Mouse (Mus musculus) left cerebral cortex, adult 11 months (tissue): ENCODE measurements at regions not wholly inside any gene's neighbourhood (a gene's known extent, or its start where the extent isn't known, plus 50 kb on each side); places are given as distances from the start of the nearest gene placed in this dataset.

ENCODE experiments used
- DNase-seq: peaks from one replicate; pipeline ENCODE4 v3.0.0; 2022; ENCODE audit warnings: low spot score

DNA sequence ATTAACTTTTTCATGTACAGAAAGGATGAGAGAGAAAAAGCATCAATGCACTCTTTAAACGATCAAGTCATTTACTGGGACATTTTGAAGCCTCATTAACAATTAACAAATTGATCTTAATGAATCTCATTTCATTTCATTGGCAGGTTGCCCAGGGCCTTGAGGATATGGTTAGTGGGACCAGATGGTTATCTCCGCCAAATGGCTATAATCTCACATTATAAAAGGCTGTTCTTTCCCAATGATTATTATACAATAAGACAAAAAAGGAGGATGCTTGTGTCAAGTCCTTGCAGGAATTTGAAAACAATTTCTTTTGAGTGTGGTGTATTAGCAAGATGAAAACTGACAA lies 185.3 kb downstream of the Snx13 start:
- DNase-seq, result no peak

DNA sequence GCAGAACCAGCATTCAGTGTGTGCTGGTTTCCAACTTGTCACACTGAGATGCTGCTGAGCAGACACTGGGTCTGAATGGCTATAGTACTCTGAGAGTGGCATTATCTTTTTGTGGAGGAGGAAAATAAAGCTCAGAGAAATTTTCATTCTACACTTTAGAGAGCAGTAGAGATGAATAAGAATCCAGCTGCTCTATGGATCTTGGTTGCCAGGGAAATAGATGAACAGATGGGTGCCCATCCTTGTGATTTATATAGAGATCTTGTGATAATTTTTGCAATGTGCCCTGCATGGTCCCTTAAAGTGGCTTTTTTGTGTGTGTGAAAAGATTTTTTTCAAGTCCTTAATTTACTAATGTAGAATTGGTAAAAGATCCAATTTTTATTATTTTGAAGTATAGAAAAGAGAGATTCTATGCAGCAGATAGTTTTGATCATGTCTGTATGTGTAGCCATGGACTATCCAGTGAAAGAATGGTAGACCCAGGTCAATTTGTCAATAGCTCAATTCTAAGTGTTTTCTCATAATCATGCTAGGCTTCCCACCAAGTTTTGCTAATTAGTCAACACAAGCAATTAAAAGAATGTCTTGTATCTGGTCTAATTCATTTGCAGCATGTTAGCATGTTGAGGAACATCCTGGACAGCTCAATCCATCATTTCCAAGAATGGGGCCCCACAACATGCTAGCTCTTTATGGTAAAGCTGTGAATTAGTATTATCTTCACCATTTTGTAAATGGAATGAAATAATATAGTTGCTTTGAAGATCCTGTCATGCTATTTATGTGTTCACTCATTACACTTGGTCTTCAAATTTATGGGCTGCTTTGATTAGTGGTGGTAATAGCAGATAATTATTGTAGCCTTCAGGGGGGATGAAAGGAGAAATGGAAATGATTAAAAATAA lies 184.7 kb downstream of the Snx13 start:
- DNase-seq, result no peak

DNA sequence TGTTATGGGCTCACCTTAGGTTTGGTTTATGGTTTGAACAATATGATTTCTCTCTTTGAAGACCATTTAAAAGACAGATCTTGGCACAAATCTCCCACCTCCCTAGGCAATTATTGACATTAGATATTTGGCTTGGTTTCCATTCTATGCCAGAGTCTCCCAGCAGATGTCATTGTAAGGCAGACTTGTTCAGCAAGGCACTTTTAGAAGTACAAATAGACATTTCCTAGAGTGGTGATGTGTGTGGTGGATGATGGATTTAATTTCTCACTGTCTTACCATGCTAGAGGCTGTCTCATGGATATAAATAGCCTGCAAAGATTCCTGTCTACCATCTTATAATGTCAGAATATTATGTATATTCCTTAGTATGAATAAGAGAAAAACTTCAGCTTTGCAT lies 173.4 kb downstream of the Snx13 start:
- no peak for DNase-seq

DNA sequence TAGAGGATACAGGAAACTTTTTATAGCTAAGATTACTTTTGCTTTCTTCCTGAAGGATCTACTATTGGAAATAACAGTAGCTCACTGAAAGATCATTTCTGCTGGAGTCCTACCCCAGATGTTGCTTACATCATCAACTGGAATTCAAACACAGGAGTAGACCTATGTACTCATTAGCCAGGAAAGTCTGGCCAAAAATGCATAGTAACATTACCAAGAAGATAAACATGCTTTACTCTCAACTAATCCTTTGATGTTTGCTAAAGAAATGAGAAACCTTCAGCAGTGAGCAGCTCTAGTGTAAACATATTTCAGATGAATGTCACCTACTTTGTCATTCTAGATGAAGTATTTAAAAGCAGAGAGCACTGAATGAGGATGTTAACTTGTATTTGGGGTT lies 173.0 kb downstream of the Snx13 start:
- DNase-seq, result no peak

DNA sequence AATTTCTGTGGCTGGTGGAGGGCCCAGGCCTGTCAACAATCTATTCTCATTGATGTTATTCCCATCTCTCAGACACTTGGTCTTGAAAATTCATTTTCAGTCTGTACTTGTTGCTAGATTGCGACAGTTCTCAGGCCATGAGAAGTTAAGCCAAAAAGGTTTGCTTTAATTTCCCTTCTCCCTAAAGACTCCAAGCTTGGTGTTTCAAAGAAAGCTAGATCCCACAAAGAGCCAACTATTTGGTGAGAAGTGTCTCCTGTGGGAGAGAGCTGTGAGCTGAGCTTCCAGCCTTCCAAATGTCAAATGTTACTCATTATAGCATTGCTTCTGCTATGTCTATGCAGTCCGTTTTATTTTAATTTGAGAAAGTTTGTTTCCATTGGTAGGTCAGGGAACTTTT lies 169.7 kb downstream of the Snx13 start:
- no peak for DNase-seq

DNA sequence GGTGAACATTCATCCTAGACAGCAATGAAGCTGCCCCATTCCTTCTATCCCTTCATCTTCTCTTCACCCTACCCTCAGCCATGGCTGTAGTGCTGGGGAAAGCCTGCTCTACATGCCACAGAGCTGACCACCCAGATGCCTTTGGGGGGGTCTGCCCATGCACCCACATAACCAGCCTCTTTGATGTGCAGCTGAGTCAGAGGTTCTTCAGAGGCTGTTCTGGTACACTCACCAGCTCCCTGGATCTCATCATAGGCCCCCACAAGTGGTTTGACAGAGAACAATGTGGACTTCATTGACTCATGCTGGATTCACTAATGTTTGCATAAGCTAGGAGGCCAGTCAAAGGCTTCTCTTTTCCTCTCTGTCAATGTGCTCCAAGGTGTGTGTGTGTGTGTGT lies 162.4 kb downstream of the Snx13 start:
- DNase-seq, result no peak

DNA sequence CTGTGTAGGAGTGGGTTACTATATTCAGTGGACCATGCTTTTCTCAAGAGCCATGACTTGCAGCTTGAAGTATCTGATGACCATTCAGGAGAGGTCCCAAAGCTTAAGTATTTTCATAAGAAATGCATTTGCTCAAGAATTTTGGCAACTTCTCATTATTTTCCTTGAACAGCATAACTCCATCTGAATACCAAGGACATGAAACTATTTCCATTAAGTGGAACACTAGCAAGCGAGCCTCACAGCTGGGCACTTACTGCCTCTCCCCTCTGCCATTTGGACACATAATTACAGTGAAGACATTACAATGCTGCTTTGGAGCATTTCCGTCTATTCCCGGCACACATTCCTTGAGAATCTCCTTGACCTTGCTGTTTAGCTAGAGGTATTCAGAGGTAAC lies 160.6 kb downstream of the Snx13 start:
- DNase-seq, result no peak

DNA sequence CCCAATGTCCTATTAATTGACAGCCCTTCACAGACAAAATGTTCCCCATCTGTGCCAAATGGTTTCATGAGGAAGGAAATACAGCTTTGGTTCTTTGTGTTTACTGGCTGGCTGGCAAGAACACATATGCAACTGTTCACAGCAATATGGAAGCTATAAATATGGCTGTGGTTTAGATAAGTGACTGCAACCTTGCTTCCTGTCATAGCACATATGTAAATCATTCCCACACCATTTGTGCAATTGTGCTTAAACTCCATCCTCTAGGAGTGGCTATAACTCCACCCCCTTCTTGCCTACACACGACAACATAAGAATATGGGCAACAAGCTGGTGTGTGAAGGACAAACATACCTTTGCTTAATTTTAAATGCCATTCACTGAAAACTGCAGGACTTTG lies 156.4 kb downstream of the Snx13 start:
- DNase-seq, result no peak

DNA sequence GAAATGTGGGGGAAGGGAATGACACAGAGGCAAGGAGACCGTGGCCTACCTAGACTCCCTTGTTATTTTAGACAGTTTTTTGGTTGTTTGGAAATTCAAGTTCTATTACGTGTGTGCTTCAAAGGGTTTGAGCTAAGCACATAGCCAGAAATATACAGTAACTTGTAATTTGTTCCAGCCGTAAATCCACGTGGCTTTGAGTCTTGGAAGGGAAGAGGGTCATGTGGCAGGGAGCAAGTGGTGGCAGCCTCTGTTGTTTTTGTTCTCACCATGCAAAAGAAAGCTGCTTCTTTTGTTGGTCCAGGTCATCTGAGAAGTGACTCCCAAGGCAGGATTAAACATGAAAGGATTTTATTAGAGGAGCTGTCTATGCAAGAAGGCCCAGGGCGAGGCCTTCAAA lies 153.1 kb downstream of the Snx13 start:
- DNase-seq, result no peak
